Mouse (Mus musculus) forebrain, embryonic 16.5 days (tissue): Measurements from ENCODE around the gene Dnm3. TPM values are rescaled to one million over a fixed set of nuclear protein-coding genes. Genes with fewer than 3 reads are reported as not detected.

Source experiments
- ATAC-seq: fragments of 200-750 bp; cut with Nextera tagmentation; 2 replicates; pipeline ENCODE4 v1.8.0; 2017; ENCODE audit warnings: mild to moderate bottlenecking, moderate library complexity
- H3K27ac ChIP-seq: fragments of 300-500 bp; sonication (generic); 2 replicates; pipeline ENCODE4 v1.5.1; 2014; ENCODE audit warnings: low read length, control low read depth
- H3K27me3 ChIP-seq: fragments of 300-500 bp; sonication (generic); replicated peaks from 2 replicates; pipeline ENCODE4 v1.6.1; 2014; ENCODE audit warnings: low read length; ENCODE audit not compliant: control insufficient read depth, insufficient read depth
- H3K36me3 ChIP-seq: fragments of 300-500 bp; sonication (generic); 2 replicates; pipeline ENCODE4 v1.6.1; 2014; ENCODE audit not compliant: control insufficient read depth, insufficient read depth
- H3K4me1 ChIP-seq: fragments of 300-500 bp; sonication (generic); replicated peaks from 2 replicates; pipeline ENCODE4 v1.6.1; 2014; ENCODE audit warnings: low read length; ENCODE audit not compliant: control insufficient read depth, insufficient read depth
- H3K4me2 ChIP-seq: fragments of 300-500 bp; sonication (generic); 2 replicates; pipeline ENCODE4 v1.6.1; 2014; ENCODE audit warnings: mild to moderate bottlenecking, low read length, control low read depth
- H3K4me3 ChIP-seq: fragments of 300-500 bp; sonication (generic); replicated peaks from 2 replicates; pipeline ENCODE4 v1.5.1; 2014; ENCODE audit warnings: mild to moderate bottlenecking, low read length, control low read depth
- H3K9ac ChIP-seq: fragments of 300-500 bp; sonication (generic); replicated peaks from 2 replicates; pipeline ENCODE4 v1.6.1; 2014; ENCODE audit warnings: low read depth, low read length, control low read depth
- H3K9me3 ChIP-seq: fragments of 300-500 bp; sonication (generic); 2 replicates; pipeline ENCODE4 v1.6.1; 2016; ENCODE audit warnings: low read length; ENCODE audit not compliant: control insufficient read depth
- WGBS: fragments of 180-500 bp; shearing (Covaris S2); extraction: QIAGEN DNeasy Blood & Tissue Kit; methylation state at CpG from one replicate; pipeline ENCODE4 v1.1.7; 2014; 5-methylcytosine and 5-hydroxymethylcytosine counted together
- polyA plus RNA-seq: library from polyadenylated mRNA; unstranded; fragments of >200 nt; fragmentation: Nextera tagmentation; extraction: Ambion mirVana; gene quantifications from 2 replicates; pipeline ENCODE4 v1.2.1, GENCODE M21; 2015

The Dnm3 gene
- polyA plus RNA-seq, 1 experiment from 2014 or later: 41.8 TPM

- 92% methylated on average over 6 of the region's 6 CpGs for WGBS
- Histone ChIP-seq H3K27me3 (no peaks in the 10 kb centered on the region), H3K9ac (no peak overlapping the region), H3K27ac (no peak overlapping the region), H3K9me3 (no peaks in the 10 kb centered on the region), H3K4me2 (no peak overlapping the region), H3K4me3 (no peak overlapping the region), H3K36me3 (no peaks in the 10 kb centered on the region), H3K4me1 (peaks cover 5% of the 10 kb centered on the region; the same call in 1 of the 2 replicates)
- ATAC-seq: no peak
These were observed 277.4 kb downstream of the Dnm3 start for GRCm38 (mm10) chr1:162200446-162200845.

DNA sequence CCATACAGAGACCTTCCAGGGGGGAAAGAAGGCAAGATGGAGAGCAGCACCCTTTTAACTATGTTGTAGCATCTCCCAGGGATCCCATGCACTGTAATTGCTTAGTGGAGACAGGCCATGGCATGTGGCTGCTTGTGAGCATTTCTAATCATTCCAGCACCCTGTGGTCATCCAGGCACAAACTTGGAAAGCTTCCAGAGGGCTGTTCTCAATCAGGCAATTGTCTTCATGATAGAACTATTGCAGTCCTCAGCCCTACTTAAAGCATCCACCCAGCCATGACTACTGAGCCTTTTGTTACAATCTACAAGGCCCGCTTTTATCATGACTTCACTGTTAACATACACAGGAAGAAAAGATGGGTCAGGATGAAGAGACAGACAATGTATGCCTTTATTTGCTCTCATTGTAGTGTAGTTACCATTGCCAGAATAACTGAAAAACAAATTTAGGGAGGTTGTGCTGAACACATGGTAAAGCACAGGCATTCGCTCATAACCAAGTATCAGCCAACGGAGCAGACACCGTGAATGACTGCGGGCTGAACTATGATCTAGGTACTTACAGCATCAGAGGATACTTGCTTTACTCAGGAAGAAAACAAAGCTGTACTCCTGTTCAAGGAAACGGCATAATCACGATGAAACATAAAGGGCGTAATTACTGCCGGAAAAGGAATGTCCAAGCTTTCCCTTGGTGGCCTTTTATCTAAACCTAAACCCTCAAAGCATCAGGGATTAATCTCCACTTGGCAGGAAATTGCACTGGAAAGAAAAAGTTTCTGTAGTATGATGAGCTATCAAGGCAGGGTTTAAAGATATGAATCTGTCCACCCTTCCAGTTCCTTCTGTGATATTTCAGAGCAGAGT, 280.8 kb downstream of the Dnm3 start:
- no peaks in the 10 kb centered on the region for H3K9me3 ChIP-seq
- peak; percentile 58 for ATAC-seq
- H3K27me3 ChIP-seq: no peaks in the 10 kb centered on the region
- H3K4me2 ChIP-seq: no peak overlapping the region
- H3K27ac ChIP-seq: no peak overlapping the region
- 37% methylated on average over 9 of the region's 9 CpGs for WGBS
- no peak overlapping the region for H3K9ac ChIP-seq
- no peaks in the 10 kb centered on the region for H3K36me3 ChIP-seq
- H3K4me1 ChIP-seq: peaks cover 5% of the 10 kb centered on the region; the same call in 1 of the 2 replicates
- no peak overlapping the region for H3K4me3 ChIP-seq

- Histone ChIP-seq H3K27me3 (no peaks in the 10 kb centered on the region), H3K27ac (no peak overlapping the region), H3K9me3 (no peaks in the 10 kb centered on the region), H3K4me2 (no peak overlapping the region), H3K4me3 (no peak overlapping the region), H3K9ac (no peak overlapping the region), H3K36me3 (no peaks in the 10 kb centered on the region), H3K4me1 (peaks cover 21% of the 10 kb centered on the region)
- 92% methylated on average over 4 of the region's 4 CpGs for WGBS
- ATAC-seq: no peak
These were observed 289.1 kb downstream of the Dnm3 start for GRCm38 (mm10) chr1:162188744-162189143.

- H3K4me3 ChIP-seq: no peak overlapping the region
- H3K27ac ChIP-seq: no peak overlapping the region; the same call in 1 of the 2 replicates
- H3K9ac ChIP-seq: no peak overlapping the region
- H3K4me2 ChIP-seq: no peak overlapping the region
- H3K4me1 ChIP-seq: peaks cover 21% of the 10 kb centered on the region
- H3K27me3 ChIP-seq: no peaks in the 10 kb centered on the region
- H3K36me3 ChIP-seq: no peaks in the 10 kb centered on the region
- peak; percentile 80 for ATAC-seq
- H3K9me3 ChIP-seq: no peaks in the 10 kb centered on the region
- WGBS: 34% methylated on average over 8 of the region's 8 CpGs
These were observed 290.3 kb downstream of the Dnm3 start for GRCm38 (mm10) chr1:162187352-162188120.

DNA sequence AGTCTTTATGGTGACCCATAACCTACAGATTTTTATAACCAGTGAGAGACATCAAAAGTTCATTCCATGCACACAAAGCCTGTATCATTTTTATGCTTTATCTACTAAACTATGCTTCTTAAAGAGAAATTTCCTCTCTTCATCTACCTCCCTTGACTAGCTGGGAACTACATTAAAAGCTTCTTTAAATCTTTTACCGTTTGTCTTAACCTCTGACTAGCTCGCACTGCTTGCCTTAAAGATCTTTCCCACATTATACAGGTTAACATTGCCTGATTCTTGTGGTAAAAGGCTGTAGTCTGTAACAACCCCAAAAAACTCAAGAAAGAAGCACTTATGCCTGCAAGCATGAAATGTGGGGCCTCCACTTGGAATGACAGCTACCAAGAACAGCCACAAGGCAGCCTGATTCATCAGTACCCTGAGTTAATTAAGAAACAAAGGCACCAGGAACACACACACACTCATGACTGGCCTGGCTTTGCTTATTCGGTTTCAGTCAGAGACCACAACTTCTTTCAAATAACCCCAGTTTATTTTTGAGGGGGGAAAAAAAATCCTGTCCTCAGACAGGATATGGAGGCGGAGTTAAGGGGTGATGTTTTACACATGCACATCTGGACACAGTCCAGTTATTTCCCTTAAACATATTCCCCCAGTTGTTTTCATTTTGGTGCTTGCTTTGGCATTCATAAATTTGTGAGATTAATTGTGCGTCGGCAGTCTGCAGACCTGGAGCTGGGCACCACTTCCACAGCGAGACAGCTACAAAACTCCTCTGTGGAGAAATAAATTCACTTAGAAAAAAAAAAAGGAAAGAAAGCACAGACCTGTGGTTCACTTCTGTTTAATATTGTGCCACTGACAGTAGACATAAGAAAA, 291.1 kb downstream of the Dnm3 start:
- no peak for ATAC-seq
- H3K4me3 ChIP-seq: no peak overlapping the region
- 49% methylated on average over 7 of the region's 7 CpGs for WGBS
- no peaks in the 10 kb centered on the region for H3K27me3 ChIP-seq
- no peaks in the 10 kb centered on the region for H3K36me3 ChIP-seq
- H3K4me1 ChIP-seq: peaks cover 21% of the 10 kb centered on the region
- no peaks in the 10 kb centered on the region for H3K9me3 ChIP-seq
- H3K27ac ChIP-seq: peak overlapping the region; percentile 18; the same call in 1 of the 2 replicates
- H3K9ac ChIP-seq: no peak overlapping the region
- H3K4me2 ChIP-seq: no peak overlapping the region

GRCm38 (mm10) chr1:162184003-162184748, 293.7 kb downstream of the Dnm3 start:
- ATAC-seq: no peak
- WGBS: 42% methylated on average over 14 of the region's 14 CpGs
- no peak overlapping the region for H3K27ac ChIP-seq

GRCm38 (mm10) chr1:162183438-162183837, 294.4 kb downstream of the Dnm3 start:
- 78% methylated on average over 3 of the region's 3 CpGs for WGBS
- no peaks in the 10 kb centered on the region for H3K27me3 ChIP-seq
- H3K9ac ChIP-seq: no peak overlapping the region
- H3K9me3 ChIP-seq: no peaks in the 10 kb centered on the region
- ATAC-seq: no peak
- no peaks in the 10 kb centered on the region for H3K36me3 ChIP-seq
- no peak overlapping the region for H3K27ac ChIP-seq
- H3K4me3 ChIP-seq: no peak overlapping the region
- H3K4me2 ChIP-seq: no peak overlapping the region
- peaks cover 21% of the 10 kb centered on the region for H3K4me1 ChIP-seq

More at GRCm38 (mm10) chr1:162184003-162184748, 293.7 kb downstream of the Dnm3 start:
- Histone ChIP-seq H3K4me3 (no peak overlapping the region), H3K36me3 (no peaks in the 10 kb centered on the region), H3K4me2 (no peak overlapping the region), H3K4me1 (peaks cover 21% of the 10 kb centered on the region), H3K27me3 (no peaks in the 10 kb centered on the region), H3K9me3 (no peaks in the 10 kb centered on the region), H3K9ac (no peak overlapping the region)

DNA sequence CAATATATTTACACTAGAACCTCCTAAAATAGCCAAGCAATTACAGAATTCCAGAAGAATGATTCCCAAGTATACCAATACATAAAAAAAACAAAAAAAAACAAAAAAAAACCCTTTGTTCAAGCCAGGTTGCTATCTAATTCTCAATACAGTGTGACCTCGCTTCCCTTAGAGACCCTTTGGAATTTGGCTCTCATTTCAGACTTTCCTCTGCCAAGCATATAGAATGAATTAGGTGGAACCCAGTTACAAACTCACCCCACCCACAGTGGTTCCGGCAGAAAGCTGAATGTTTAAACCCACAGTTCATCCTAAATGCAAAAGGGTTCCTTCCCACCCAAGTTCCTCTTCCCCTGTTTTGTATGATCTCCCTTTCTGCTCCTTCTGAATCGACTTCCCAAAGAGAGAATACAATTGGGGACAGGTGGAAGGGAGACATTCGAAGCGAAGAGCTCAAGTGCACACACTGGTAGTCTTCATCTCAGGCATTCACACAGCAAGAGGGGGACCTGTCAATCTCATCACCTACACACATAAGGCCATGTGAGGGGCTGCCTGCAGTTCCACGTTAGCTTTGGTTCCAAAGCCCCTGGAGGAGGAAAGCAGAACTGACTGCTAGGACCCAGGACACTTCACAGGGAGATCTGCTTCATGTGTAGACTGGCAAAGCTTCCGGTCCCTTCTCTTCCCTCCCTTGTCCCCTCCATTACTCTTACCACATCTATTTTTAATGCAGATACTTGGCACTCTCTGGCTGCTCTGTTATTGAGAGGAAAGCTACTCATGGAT, 296.5 kb downstream of the Dnm3 start:
- 71% methylated on average over 7 of the region's 7 CpGs for WGBS
- no peaks in the 10 kb centered on the region for H3K9me3 ChIP-seq
- H3K4me3 ChIP-seq: no peak overlapping the region
- H3K27me3 ChIP-seq: no peaks in the 10 kb centered on the region
- peaks cover 7% of the 10 kb centered on the region for H3K4me1 ChIP-seq
- no peaks in the 10 kb centered on the region for H3K36me3 ChIP-seq
- no peak overlapping the region for H3K9ac ChIP-seq
- no peak overlapping the region for H3K4me2 ChIP-seq
- no peak for ATAC-seq
- H3K27ac ChIP-seq: no peak overlapping the region
